Mouse (Mus musculus): ENCODE results near the gene Simc1. TPM values are rescaled to one million over a fixed set of nuclear protein-coding genes. Genes with fewer than 3 reads are reported as not detected.

Simc1 gene
- total RNA-seq, 4 experiments from 2014 or later, result 13.5 to 56.8 (median 26.1) TPM

DNA sequence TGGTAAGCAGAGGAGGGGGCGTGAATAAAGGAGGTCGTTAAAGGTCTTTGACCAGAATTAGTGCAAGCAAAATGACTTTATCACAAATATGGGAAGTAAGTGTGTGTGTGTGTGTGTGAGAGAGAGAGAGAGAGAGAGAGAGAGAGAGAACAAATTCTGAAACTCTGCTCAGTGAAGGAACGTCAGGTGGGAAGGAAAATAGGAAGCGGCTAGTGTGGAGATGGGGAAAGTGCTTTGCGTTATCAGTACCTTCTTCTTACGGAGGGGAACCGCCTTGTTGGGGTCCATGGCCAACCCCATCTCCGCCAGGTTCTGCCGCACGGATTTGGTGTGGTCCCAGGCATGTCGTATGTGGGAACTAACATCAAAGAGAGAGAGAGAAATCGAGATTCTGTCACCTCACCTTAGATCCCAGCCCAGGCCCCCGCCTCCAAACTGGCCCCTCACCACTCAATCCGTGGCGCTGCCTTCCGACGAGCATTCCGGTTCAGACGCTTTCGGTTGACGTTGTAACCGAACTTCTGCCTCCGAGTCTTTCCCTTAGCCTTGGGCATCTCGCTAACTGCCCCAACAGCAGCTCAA is 85.9 kb downstream of the Simc1 start:
- DNase-seq, result no peak

DNA sequence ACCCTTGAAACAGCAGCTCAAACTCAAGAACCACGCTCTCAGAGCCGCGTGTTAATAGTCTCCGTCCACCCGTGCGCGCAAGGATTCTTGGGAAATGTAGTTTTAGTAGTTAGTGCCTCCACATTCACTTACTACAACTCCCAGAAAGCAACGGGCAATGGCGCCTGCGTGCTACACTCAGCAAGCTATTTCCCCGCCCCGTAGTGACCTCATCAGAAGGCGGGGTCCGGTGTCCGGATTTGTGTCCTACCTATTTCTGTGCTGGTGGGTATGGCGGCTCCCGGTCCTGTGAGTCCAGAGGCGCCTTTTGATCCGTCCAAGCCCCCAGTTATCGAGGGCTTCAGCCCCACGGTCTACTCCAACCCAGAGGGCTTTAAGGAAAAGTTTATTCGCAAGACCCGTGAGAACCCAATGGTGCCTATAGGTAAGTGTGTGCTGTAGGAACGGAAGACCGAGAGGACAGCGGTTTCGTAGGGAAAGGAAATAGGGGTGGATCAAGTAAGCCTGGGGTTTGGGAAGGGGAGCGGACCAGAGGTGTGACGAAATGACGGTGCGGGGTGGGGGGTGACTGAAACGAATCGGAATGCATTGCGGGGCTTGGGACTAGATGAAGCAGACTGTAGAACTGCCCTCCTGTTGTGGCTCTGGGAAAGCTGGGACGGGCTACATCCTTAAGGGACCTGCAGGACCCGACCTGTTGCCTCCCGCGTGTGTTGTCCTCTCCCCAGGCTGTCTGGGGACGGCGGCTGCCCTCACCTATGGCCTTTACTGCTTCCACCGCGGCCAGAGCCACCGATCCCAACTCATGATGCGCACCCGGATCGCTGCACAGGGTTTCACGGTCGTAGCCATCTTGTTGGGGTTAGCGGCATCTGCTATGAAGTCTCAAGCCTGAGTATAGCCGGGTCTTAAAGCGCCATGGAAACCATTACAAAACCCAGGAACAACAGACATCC is 86.7 kb downstream of the Simc1 start, which contains the start of the genes Nop16 and Higd2a:
Gene Nop16 (minus strand): TSS at position 95 of the 956 bp plus-strand sequence.
Gene Higd2a (plus strand): TSS at position 212 of the 956 bp plus-strand sequence.
- peak; percentile 97 for DNase-seq

DNA sequence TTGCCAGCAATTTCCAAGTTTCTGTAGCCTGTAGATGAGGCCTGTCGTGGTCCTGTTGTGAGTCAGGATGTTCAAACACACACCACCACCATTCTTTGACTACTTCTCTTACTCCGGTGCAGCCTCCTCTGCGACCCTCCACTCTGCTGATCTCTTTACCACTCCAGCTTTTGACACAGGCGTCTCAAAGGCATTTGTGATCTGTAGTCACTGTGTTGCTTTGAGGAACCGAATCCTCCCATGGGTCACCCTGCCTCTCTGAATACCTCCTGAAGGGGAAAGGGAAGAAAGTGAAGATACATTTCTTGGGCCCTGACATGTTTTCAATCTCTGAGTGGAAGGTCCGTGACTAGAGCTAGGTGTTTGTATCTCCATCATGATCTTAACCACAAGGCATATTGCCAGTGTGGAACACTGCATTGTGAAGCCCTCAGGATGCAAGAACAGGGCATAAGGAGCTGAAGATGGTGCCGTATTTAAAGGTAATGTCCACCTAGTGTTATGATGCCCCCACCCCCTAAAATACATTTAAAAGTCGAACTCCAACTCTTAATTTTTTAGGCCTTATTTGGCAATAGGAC is 88.3 kb downstream of the Simc1 start:
- no peak for DNase-seq

DNA sequence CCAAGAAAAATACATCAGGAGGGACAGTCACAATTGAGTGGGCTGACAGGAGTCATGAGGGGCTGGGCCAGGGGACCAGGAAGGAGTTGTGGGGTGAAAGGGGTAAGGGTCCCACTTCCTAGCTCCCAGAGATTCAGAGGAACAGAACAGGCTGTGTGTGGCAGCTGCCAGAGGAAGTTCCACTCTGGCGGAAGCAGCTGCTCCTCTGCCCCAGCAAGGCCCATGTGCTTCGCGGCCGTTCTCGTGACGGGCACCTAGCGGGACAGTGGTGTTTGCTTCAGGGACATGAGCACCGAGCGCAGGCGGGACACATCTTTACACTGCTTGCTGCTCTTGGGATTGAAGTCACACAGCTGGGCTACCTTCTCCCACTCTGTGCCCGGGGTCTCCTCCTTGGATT is 90.0 kb downstream of the Simc1 start:
- no peak for DNase-seq

DNA sequence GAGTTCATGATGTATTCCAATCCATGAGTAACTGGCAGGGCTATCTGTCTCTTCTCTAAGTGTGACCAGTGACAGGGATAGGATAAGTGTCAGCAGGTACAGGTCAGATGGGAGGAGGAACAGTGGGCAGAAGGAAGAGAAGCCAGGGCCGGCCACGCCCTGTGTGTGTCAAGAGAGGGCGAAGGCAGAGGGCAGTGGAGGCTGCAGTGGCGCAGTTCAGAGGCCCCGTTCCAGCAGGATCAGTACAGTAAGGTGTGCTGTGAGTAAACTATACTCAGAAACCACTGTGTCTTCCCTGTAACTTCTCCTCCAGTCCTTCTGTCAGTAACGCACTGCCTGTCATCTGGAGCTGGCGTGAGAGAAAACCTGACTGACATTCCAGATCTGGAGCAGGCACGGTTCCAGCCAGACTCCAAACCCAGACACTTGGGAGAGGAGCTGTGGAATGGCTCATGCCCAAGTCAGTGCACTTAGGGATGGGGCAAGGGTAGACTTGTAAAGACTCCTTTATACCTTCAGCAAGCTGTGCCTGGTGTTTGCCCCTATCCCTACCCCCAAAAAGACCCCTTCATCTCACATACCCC is 92.6 kb downstream of the Simc1 start:
- DNase-seq, result no peak

DNA sequence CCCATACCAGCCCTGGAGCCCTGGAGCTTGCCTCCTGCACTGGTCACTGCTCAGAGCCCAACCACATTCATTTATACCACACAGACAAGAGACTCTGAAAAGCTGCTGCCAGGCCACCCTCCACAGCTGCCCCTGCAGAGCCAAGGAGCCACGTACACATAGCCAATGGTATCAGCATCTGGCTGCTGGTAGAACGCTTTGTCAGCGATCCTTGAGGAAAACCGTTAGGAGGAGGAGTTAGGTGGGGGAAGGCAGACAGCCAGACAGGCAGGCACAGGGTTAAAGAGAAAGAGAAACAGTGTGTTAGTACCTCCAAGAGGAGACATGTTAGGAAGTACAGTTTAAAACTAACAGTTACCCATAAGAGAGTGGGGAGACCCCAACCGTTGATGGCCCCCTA is 93.3 kb downstream of the Simc1 start:
- DNase-seq, result no peak

DNA sequence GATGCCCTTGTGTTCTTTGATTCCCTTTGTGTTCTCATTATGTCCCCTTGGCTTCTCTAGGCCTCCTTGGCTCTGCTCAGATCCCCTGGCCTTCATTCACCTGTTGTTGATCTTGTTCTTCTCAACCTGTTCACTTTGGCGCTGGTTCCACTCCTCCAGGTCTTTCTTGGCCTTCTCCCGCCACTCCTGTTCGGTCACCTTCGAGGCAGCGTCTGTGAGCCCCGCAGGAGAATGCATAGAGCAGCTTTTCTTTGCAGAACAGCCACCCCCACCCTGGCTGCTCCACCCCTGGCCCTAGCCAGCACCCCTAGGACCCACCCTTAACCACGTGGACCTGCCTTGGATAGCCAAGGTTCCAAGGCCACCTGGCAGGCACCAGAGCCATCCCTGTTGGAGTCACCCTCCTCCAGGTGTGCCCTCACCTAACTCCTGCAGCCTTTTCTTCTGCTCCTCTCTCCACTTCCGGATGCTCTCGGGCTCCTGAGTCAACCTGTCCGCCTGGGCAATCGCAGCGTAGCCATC is 95.1 kb downstream of the Simc1 start:
- DNase-seq, result no peak

Small RNAs within 50 kb of the gene (microRNA-seq; reads per million reads assigned to microRNA genes)
- gene Gm24195, result 0 reads per million in 2 experiments

Other genes with a start within 250 kb of the Simc1 start
- 10 to 100 TPM; 20.8 to 47.3 (median 33.3) TPM for gene Cplx2, start 132.4 kb upstream of the Simc1 start, total RNA-seq (2022)
- gene Thoc3, start 34.9 kb upstream of the Simc1 start, total RNA-seq (2022), result 10 to 100 TPM; 44.4 to 51.6 (median 48.7) TPM
- 100 to 1,000 TPM; 162 to 193 (median 173) TPM for gene 4833439L19Rik, start 61.7 kb downstream of the Simc1 start, total RNA-seq (2022)
- 10 to 100 TPM; 55.4 to 77.4 (median 62.0) TPM for gene Arl10, start 71.2 kb downstream of the Simc1 start, total RNA-seq (2022)
- gene Nop16, start 86.3 kb downstream of the Simc1 start, total RNA-seq (2022), result 10 to 100 TPM; 45.5 to 56.7 (median 51.8) TPM
- 100 to 1,000 TPM; 214 to 224 (median 218) TPM for gene Higd2a, start 86.4 kb downstream of the Simc1 start, total RNA-seq (2022)
- gene Cltb, start 107.6 kb downstream of the Simc1 start, total RNA-seq (2022), result 100 to 1,000 TPM in 2 of 4 experiments, 10 to 100 TPM in 2; 79.4 to 163 (median 115) TPM
- gene Faf2, start 118.0 kb downstream of the Simc1 start, total RNA-seq (2022), result 10 to 100 TPM; 77.1 to 94.3 (median 86.7) TPM
- 100 to 1,000 TPM; 117 to 123 (median 122) TPM for gene Rnf44, start 190.1 kb downstream of the Simc1 start, total RNA-seq (2022)
- gene Cdhr2, start 197.7 kb downstream of the Simc1 start, total RNA-seq (2022), result not detected
- 1 to 10 TPM; 4.0 to 6.4 (median 4.2) TPM for gene Gprin1, start 246.1 kb downstream of the Simc1 start, total RNA-seq (2022)

Measured in adrenal gland, adult 8-10 months (tissue).